8 mouse cellular contexts compared by ENCODE assay signal in genomic region chr6:50763121-50763520, GRCm38 (mm10).
DNase-seq lines count a peak whose midpoint lies in the region; ATAC-seq lines count a peak whose summit lies in the region.

No protein-coding gene starts in this region.

- ATAC-seq in megakaryocyte progenitor cell, adult 5-6 weeks (replicated peaks; ENCODE audit: poor library complexity) = no peak

- peak; percentile 11 for DNase-seq in cerebellum, adult 11-12 months
- no peak for DNase-seq in cerebellum, adult 11 months
- peak; percentile 61 to 63 for DNase-seq in left cerebral cortex, postnatal 10 days (ENCODE audit: extremely low spot score in 1 of 2, low spot score in 2 of 2)
- DNase-seq in left cerebral cortex, adult 11 months (ENCODE audit: low spot score) = no peak
- peak; percentile 51 to 73 for DNase-seq in cerebellum, postnatal 25 days
- peak; percentile 57 for DNase-seq in mesoderm, embryonic 11.5 days (ENCODE audit: low read depth, low spot score)
- DNase-seq in layer of hippocampus, adult 9-10 months (ENCODE audit: low spot score) = no peak

- intact Hi-C loops in left cerebral cortex, postnatal 10 days (cut with DNase I) = no loop called here

Comparison
In these comparisons a context has a peak if more than half of its experiments do, and no peak if none do; other contexts are left out.
1. DNase-seq: peak in cerebellum, adult 11-12 months (single experiment), left cerebral cortex, postnatal 10 days (2 of 2), cerebellum, postnatal 25 days (2 of 2) and mesoderm, embryonic 11.5 days (single experiment); none in cerebellum, adult 11 months (single experiment), left cerebral cortex, adult 11 months (single experiment) and layer of hippocampus, adult 9-10 months (single experiment).